ENCODE assay signal across 8 mouse cellular contexts in the genomic region with DNA sequence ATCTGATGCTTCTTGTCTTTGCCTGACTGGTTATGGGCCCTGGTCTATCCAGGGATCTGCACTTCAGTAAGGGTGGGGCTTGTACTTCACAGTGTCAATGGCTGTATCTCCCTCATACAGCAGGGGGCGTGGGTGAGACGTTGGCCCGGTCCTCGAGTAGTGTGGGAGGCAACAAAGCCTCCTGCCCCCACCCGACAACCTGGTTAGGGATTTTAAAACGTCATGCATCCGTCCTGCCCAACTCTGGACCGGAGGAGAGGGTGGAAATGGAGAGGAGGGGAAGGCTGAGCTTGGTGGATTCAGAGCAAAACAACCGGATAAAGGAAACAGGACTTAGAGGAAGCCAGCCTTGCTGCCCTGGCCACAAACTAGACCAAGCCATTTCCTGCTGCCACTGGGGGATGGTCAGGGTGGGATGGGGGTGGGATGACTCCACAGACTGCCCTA. TPM values are rescaled to one million over a fixed set of nuclear protein-coding genes. Genes with fewer than 3 reads are reported as not detected.
A peak's percentile ranks its signal among the peaks of the same experiment; 100 is the strongest.
DNase-seq lines count a peak whose midpoint lies in the region; ATAC-seq and TF ChIP-seq lines count a peak whose summit lies in the region.

No protein-coding gene starts in this region.

- no peak overlapping the region for H3K9ac ChIP-seq in embryonic facial prominence, embryonic 15.5 days
- no peak overlapping the region for H3K9ac ChIP-seq in limb, embryonic 14.5 days (ENCODE audit: low read depth, low read length, severe bottlenecking)
- 0 out of 2 replicates have a peak overlapping the region, but pooled peaks have one; percentile 20 for H3K9ac ChIP-seq in midbrain, embryonic 16.5 days (ENCODE audit: low read depth, low read length)

- peaks cover 27% of the 10 kb centered on the region for H3K4me1 ChIP-seq in embryonic facial prominence, embryonic 15.5 days
- no peaks in the 10 kb centered on the region for H3K4me1 ChIP-seq in limb, embryonic 14.5 days (ENCODE audit: control insufficient read depth, insufficient read depth, low read length)
- no peaks in the 10 kb centered on the region for H3K4me1 ChIP-seq in midbrain, embryonic 16.5 days (ENCODE audit: control insufficient read depth, insufficient read depth, low read length)

- DNase-seq in 416B (ENCODE audit: low read depth) = peak; percentile 95
- DNase-seq in adrenal gland, postnatal 36 days = peak; percentile 87 to 90
- DNase-seq in heart, adult 9 months (ENCODE audit: low spot score in 2 of 2) = peak; percentile 91 to 94
- DNase-seq in kidney, adult 9 months = peak; percentile 93
- peak; percentile 41 for DNase-seq in limb, embryonic 14.5 days (ENCODE audit: low spot score)
- DNase-seq in spleen, postnatal 36 days (ENCODE audit: low spot score in 2 of 2) = peak; percentile 65 to 73

- H3K27me3 ChIP-seq in embryonic facial prominence, embryonic 15.5 days = no peaks in the 10 kb centered on the region
- H3K27me3 ChIP-seq in limb, embryonic 14.5 days (ENCODE audit: control insufficient read depth, insufficient read depth, low read length) = no peaks in the 10 kb centered on the region
- H3K27me3 ChIP-seq in midbrain, embryonic 16.5 days (ENCODE audit: control insufficient read depth, insufficient read depth, low read depth, low read length) = no peaks in the 10 kb centered on the region

- H3K27ac ChIP-seq in embryonic facial prominence, embryonic 15.5 days (replicated peaks) = no peak overlapping the region
- H3K27ac ChIP-seq in limb, embryonic 14.5 days (replicated peaks; ENCODE audit: low read depth, low read length) = no peak overlapping the region
- no peak overlapping the region for H3K27ac ChIP-seq in midbrain, embryonic 16.5 days (ENCODE audit: low read length)

- no peak overlapping the region for H3K4me3 ChIP-seq in embryonic facial prominence, embryonic 15.5 days (replicated peaks)
- no peak overlapping the region for H3K4me3 ChIP-seq in limb, embryonic 14.5 days (replicated peaks; ENCODE audit: low read length)
- no peak overlapping the region for H3K4me3 ChIP-seq in midbrain, embryonic 16.5 days (ENCODE audit: low read depth, low read length)

- H3K36me3 ChIP-seq in embryonic facial prominence, embryonic 15.5 days = peaks cover 22% of the 10 kb centered on the region
- H3K36me3 ChIP-seq in limb, embryonic 14.5 days (ENCODE audit: control insufficient read depth, insufficient read depth, low read length) = peaks cover 27% of the 10 kb centered on the region
- H3K36me3 ChIP-seq in midbrain, embryonic 16.5 days (ENCODE audit: control insufficient read depth, insufficient read depth, low read length) = peaks cover 12% of the 10 kb centered on the region

- 5% methylated on average over 9 of the region's 9 CpGs for WGBS in embryonic facial prominence, embryonic 15.5 days
- WGBS in limb, embryonic 14.5 days = 17% methylated on average over 9 of the region's 9 CpGs
- 10% methylated on average over 9 of the region's 9 CpGs for WGBS in midbrain, embryonic 16.5 days

- H3K9me3 ChIP-seq in embryonic facial prominence, embryonic 15.5 days (replicated peaks) = no peaks in the 10 kb centered on the region
- H3K9me3 ChIP-seq in limb, embryonic 14.5 days (ENCODE audit: control insufficient read depth, low read length) = no peaks in the 10 kb centered on the region
- no peaks in the 10 kb centered on the region for H3K9me3 ChIP-seq in midbrain, embryonic 16.5 days (replicated peaks; ENCODE audit: control insufficient read depth, low read length, poor library complexity, severe bottlenecking)

- TF ChIP-seq POLR2A in limb, embryonic 14.5 days (IDR thresholded peaks at IDR 0.05; ENCODE audit: borderline replicate concordance, extremely low read depth, insufficient read depth, insufficient read length) = no peak

- peak; percentile 49 for ATAC-seq in embryonic facial prominence, embryonic 15.5 days (ENCODE audit: insufficient number of reproducible peaks, low FRiP score, low TSS enrichment, low read depth)
- peak; percentile 74; the same call in 1 of the 2 replicates for ATAC-seq in limb, embryonic 14.5 days (ENCODE audit: low FRiP score, low read depth)
- peak; percentile 56 for ATAC-seq in midbrain, embryonic 16.5 days

- H3K4me2 ChIP-seq in embryonic facial prominence, embryonic 15.5 days (replicated peaks) = no peak overlapping the region
- H3K4me2 ChIP-seq in limb, embryonic 14.5 days (replicated peaks; ENCODE audit: low read depth, low read length, severe bottlenecking) = no peak overlapping the region
- no peak overlapping the region for H3K4me2 ChIP-seq in midbrain, embryonic 16.5 days (ENCODE audit: low read length)

RNA-seq across cellular contexts. Expression of gene Gm29797, which starts 2.8 kb away (rescaled TPM):
- total RNA-seq in adrenal gland, postnatal 36 days (2021) = under 1 TPM in 1 of 2 experiments, not detected in 1; 0.43 TPM
- 0.24 and 0.31 TPM in 2 replicates for polyA plus RNA-seq in embryonic facial prominence, embryonic 15.5 days (2015; fragmentation: Nextera tagmentation; extraction: Ambion mirVana)
- polyA plus RNA-seq in limb, embryonic 14.5 days (2012; rRNA removed) = 0.23 and 0.63 TPM in 2 replicates
- 0.37 and 0.52 TPM in 2 replicates for polyA plus RNA-seq in limb, embryonic 14.5 days (2014; fragmentation: Nextera tagmentation; extraction: Ambion mirVana)
- 0.25 and 0.39 TPM in 2 replicates for polyA plus RNA-seq in midbrain, embryonic 16.5 days (2015; fragmentation: Nextera tagmentation; extraction: Ambion mirVana)

RNA-seq across cellular contexts. Expression of gene Sox18, which starts 11.8 kb away (rescaled TPM):
- total RNA-seq in adrenal gland, postnatal 36 days (2021) = 10 to 100 TPM; 21.9 to 34.6 TPM
- 65.1 and 75.3 TPM in 2 replicates for polyA plus RNA-seq in embryonic facial prominence, embryonic 15.5 days (2015; fragmentation: Nextera tagmentation; extraction: Ambion mirVana)
- 49.8 and 66.4 TPM in 2 replicates for polyA plus RNA-seq in limb, embryonic 14.5 days (2012; rRNA removed)
- polyA plus RNA-seq in limb, embryonic 14.5 days (2014; fragmentation: Nextera tagmentation; extraction: Ambion mirVana) = 36.2 and 37.8 TPM in 2 replicates
- polyA plus RNA-seq in midbrain, embryonic 16.5 days (2015; fragmentation: Nextera tagmentation; extraction: Ambion mirVana) = 14.6 and 15.7 TPM in 2 replicates

RNA-seq across cellular contexts. Expression of gene Tcea2, which starts 20.5 kb away (rescaled TPM):
- total RNA-seq in adrenal gland, postnatal 36 days (2021) = 1 to 10 TPM; 5.8 to 7.0 TPM
- 24.0 and 25.7 TPM in 2 replicates for polyA plus RNA-seq in embryonic facial prominence, embryonic 15.5 days (2015; fragmentation: Nextera tagmentation; extraction: Ambion mirVana)
- 53.8 and 57.1 TPM in 2 replicates for polyA plus RNA-seq in limb, embryonic 14.5 days (2012; rRNA removed)
- 27.1 and 32.9 TPM in 2 replicates for polyA plus RNA-seq in limb, embryonic 14.5 days (2014; fragmentation: Nextera tagmentation; extraction: Ambion mirVana)
- polyA plus RNA-seq in midbrain, embryonic 16.5 days (2015; fragmentation: Nextera tagmentation; extraction: Ambion mirVana) = 58.2 and 59.2 TPM in 2 replicates

RNA-seq across cellular contexts. Expression of gene Rgs19, which starts 34.1 kb away (rescaled TPM):
- 10 to 100 TPM; 24.7 to 25.6 TPM for total RNA-seq in adrenal gland, postnatal 36 days (2021)
- 72.2 and 79.7 TPM in 2 replicates for polyA plus RNA-seq in embryonic facial prominence, embryonic 15.5 days (2015; fragmentation: Nextera tagmentation; extraction: Ambion mirVana)
- 124 and 151 TPM in 2 replicates for polyA plus RNA-seq in limb, embryonic 14.5 days (2012; rRNA removed)
- 92.8 and 99.6 TPM in 2 replicates for polyA plus RNA-seq in limb, embryonic 14.5 days (2014; fragmentation: Nextera tagmentation; extraction: Ambion mirVana)
- polyA plus RNA-seq in midbrain, embryonic 16.5 days (2015; fragmentation: Nextera tagmentation; extraction: Ambion mirVana) = 60.8 and 65.1 TPM in 2 replicates

RNA-seq across cellular contexts. Expression of gene Lkaaear1, which starts 38.6 kb away (rescaled TPM):
- total RNA-seq in adrenal gland, postnatal 36 days (2021) = not detected
- polyA plus RNA-seq in embryonic facial prominence, embryonic 15.5 days (2015; fragmentation: Nextera tagmentation; extraction: Ambion mirVana) = not detected in 2 replicates
- not detected in 2 replicates for polyA plus RNA-seq in limb, embryonic 14.5 days (2012; rRNA removed)
- not detected in 2 replicates for polyA plus RNA-seq in limb, embryonic 14.5 days (2014; fragmentation: Nextera tagmentation; extraction: Ambion mirVana)
- not detected in 2 replicates for polyA plus RNA-seq in midbrain, embryonic 16.5 days (2015; fragmentation: Nextera tagmentation; extraction: Ambion mirVana)

Comparison
In these comparisons a context has a peak if more than half of its experiments do, and no peak if none do; other contexts are left out.
1. DNase-seq: peak in every context shown above with its lines; median percentile 95 in 416B; 93 in kidney, adult 9 months; 92 in heart, adult 9 months; 88 in adrenal gland, postnatal 36 days; 69 in spleen, postnatal 36 days; 41 in limb, embryonic 14.5 days.